Mouse (Mus musculus): ENCODE measurements at regions not wholly inside any gene's neighbourhood (a gene's known extent, or its start where the extent isn't known, plus 50 kb on each side); places are given as distances from the start of the nearest gene placed in this dataset.

GRCm38 (mm10) chr16:78019605-78020285, 281.5 kb upstream of the Cxadr start:
- DNase-seq (ENCODE audit: low spot score): no peak

- DNase-seq (ENCODE audit: low spot score): no peak
These were observed 285.9 kb upstream of the Cxadr start for GRCm38 (mm10) chr16:78015401-78015800.

- no peak for DNase-seq (ENCODE audit: low spot score)
These were observed 288.1 kb upstream of the Cxadr start for GRCm38 (mm10) chr16:78013049-78013819.

GRCm38 (mm10) chr16:78004016-78004415, 297.3 kb upstream of the Cxadr start:
- DNase-seq (ENCODE audit: low spot score): no peak

- DNase-seq (ENCODE audit: low spot score): no peak
These were observed 308.3 kb upstream of the Cxadr start for GRCm38 (mm10) chr16:77992986-77993385.

DNA sequence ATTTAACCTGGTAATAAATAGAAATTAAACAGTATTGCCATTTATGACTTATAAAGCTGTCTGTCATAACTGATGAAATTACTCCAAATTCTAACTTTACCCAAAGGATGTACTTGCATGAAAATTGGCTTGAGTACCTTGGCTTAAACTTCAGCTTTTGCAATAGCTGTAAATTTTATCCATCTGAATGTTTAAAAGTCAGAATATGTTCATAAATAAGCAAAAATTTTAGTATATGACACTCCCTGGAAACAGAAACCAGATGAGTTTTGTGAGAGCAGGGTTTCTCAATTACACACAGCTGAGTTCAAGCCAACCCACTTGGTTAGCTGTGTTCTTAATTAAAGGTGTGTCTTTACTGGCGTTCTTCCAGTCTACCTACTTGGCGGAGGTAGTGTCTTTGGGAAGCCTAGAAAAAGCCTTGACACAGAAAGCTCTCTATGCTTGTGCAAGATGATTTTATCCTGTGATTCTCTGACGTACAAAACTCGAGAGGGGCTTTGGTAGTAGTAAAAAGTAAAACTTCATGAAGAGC, 311.4 kb upstream of the Cxadr start:
- no peak for DNase-seq (ENCODE audit: low spot score)

DNA sequence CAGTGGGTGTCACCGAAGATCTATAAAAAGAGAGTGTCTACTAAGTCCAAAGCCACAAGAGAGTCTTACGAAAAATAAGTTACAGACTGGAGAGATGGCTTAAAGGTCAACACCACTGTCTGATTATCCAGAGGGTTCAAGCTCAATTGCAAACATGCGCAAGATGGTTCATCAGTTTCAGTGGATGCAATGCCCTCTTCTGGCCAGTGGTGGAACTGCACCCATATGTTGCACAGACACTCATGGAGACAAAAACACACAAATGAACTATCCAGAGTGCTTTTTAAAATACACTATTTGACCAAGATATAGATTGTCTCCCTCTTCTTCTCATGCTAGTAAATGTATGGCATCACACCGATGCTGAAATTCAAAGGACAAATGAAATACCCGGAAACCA, 312.1 kb upstream of the Cxadr start:
- DNase-seq (ENCODE audit: low spot score): no peak

- peak; percentile 8 for DNase-seq (ENCODE audit: low spot score)
These were observed 314.3 kb upstream of the Cxadr start for GRCm38 (mm10) chr16:77986884-77987529.

DNA sequence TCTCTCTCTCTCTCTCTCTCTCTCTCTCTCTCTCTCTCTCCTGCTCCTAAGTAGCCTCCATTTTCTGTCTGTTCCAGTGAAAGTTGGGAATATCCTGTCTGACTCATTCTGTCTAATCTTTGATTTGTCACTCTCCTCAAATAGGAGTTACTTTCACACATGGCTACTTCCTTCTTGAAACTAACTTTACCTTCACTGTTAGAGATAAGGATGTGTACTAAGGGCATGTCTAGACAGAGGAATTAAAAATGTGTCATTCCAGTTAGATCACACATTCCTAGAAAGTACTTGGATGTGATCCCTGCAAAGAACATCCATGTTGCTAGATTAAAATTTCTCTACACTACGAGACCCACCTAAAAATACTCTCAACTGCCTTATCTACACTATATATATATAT, 346.9 kb upstream of the Gm11146 start:
- no peak for DNase-seq (ENCODE audit: low spot score)

DNA sequence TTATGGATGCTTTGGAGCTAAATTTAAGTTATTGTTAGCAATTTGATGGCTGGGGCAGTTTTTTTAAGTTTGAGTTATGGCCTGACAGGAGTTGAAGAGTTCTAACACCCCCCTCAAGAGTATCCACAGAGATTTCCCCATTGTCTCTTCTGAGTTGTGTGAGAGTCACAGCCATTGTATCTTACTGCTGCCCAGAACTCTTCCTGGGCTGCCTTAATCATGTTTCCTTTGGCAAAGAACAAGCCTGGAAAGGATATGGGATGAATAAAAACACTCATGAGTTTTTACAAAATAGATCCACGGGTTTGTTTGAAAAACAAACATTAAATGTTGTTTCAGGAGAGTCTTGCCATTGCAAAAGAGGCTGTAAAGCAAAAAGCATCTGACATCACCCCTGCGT, 343.5 kb upstream of the Gm11146 start:
- DNase-seq (ENCODE audit: low spot score): no peak

DNA sequence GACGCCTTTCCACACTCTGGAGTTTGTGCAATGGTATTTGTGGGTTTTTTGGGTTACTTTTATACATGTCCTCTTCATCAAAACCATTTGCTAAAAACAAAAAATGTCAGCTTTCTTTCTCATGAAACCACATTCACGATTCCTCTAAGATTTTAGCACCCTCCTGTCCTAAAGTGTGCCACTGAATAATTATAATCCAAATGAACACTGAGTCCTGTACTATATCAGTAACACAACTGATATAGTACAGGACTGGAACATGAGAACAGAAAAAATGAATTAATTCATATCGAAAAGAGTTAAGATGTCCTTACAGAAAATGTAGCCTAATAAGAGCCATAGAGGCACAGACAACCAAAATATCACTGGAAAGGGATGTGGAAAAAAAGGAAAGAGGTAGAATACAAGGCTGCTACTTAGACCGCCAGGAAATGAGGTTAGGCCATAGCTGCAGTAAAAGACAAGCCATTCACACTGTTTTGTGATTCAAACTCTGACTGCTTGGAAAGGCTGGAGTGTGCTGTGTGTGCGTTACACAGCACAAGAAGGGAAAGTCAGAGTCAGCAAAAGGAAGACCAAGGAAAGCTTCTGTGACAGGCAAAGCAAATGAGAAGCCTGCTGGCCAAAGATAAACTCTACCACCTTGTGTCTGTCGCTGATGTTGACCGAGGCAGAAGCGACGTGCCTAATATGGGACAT, 329.3 kb upstream of the Gm11146 start:
- no peak for DNase-seq (ENCODE audit: low spot score)

GRCm38 (mm10) chr16:77914160-77915070, 312.5 kb upstream of the Gm11146 start:
- no peak for DNase-seq (ENCODE audit: low spot score)

DNA sequence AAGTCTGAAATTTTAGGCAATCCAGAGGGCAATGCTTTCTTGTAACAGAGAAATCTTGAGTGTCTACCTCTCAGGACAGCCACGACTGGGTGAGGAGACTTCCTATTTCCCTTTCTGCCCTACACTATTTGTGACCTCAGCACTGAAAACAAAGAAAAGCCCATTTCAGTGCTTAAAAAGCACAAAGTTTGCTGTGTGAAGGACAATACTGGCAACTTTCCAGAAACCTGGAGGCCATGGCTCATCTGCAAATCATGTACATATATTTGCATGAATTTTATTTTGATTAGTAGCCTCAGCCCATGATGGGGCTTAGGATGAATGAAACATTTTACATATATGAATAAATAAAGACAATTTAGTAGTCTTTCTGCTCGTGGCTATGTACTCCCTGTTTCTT, 292.4 kb upstream of the Gm11146 start:
- no peak for DNase-seq (ENCODE audit: low spot score)

- DNase-seq (ENCODE audit: low spot score): no peak
These were observed 291.8 kb upstream of the Gm11146 start for GRCm38 (mm10) chr16:77893690-77894089.

GRCm38 (mm10) chr16:77892731-77893130, 290.8 kb upstream of the Gm11146 start:
- no peak for DNase-seq (ENCODE audit: low spot score)

GRCm38 (mm10) chr16:77889348-77889747, 287.5 kb upstream of the Gm11146 start:
- no peak for DNase-seq (ENCODE audit: low spot score)

DNA sequence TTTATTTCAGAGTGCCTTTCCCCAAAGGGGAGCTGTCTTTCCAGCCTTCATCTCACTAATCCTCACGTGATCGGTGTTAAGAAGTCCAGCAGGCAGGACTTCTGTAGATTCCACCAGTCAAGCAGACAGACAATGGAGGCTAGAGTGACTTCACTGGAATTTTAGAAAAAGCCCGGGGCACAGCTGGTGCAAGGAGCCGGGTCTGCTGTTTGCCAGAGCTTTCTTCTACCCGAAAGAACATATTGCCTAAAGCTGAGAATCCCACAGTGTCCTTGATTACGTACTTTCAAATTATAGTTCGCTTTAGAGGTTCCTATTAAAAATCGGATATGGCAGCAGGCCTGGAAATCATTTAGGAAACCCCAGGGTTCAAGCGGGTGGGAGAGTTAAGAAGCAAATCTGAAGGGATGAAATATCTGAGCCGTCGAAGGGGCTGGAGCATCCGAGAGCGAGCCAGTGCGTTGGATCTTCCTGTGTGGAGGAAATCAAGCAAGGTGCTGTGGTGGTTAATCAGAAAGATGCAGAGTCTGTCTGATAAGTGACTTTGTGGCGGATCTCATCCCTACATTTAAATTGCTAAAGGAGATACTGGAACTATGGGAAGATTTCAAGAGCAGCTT, 283.3 kb upstream of the Gm11146 start:
- no peak for DNase-seq (ENCODE audit: low spot score)

DNA sequence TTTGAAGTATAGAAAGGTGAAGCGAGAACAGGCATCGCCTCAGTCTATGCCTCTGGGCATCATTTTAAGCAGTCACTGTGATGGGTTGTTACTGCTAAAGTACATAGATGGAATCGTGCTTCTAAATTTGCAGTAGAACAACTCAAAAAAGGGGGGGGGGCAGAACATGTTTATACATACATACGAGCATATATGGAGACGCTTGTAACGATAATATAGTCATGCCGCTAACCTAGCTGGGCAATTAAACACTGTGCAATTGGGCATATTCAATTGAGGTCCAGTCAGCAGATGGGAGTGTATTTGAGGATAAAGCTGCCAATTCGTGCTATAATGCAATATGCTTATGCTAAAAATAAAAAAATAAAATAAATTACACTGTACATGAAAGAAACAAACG, 282.6 kb upstream of the Gm11146 start:
- DNase-seq (ENCODE audit: low spot score): no peak

DNA sequence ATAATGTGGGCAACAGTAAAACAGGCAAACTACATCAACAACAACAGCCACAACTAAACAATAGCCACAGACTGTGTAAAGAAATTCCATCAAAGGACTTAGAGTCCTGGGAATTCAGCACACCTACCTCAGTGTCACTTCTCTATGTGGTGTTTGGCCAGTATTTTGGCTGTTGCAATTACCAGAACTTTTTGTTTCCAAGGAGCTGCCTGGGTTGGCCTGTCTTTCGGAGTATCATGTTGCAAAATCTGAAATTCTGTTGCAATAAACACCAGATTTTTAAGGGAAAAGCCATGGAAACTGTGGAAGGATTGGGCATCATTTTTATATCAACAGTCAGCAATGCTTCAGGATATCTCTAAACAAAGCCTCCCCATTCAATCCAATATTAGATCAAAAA, 275.1 kb upstream of the Gm11146 start:
- no peak for DNase-seq (ENCODE audit: low spot score)

DNA sequence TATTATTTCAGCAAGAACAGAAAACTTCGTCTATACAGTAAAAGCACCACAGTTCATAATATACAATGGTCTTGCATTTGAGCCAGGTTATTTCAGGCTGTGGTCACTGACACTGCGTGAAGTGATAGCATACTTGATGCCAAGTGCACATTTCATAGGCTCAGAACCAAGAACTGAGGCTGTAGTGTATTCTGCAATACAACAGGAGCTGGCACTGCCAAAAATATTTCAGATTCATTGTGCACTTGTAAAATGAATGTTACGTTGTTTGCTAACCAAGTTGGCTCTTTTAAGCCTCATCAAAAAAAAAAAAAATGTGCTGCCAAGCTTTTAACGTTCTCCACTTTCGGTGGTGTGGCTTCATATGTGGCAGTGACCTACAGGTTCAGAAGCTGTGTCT, 261.4 kb upstream of the Gm11146 start:
- DNase-seq (ENCODE audit: low spot score): no peak
